Mouse (Mus musculus) small intestine, adult 10 weeks (tissue): ENCODE data around the gene Hoxd3. TPM values are rescaled to one million over a fixed set of nuclear protein-coding genes. Genes with fewer than 3 reads are reported as not detected.

Experiments used
- polyA plus RNA-seq: library from polyadenylated mRNA; stranded (reverse); fragments of 350-450 nt; fragmentation: Illumina TruSeq; extraction: RNeasy Lipid Tissue Mini Kit (QIAGEN cat#74804); gene quantifications from one replicate; pipeline ENCODE4 v1.2.3, GENCODE M21; 2014; ENCODE audit warnings: low replicate concordance

Hoxd3 gene
- polyA plus RNA-seq, result 0.26 TPM

GRCm38 (mm10) chr2:74711721-74712621 lies at the start of gene Hoxd3, which contains the start of gene Hoxd4:
TSS of gene Hoxd3 (plus strand) at chr2:74711927.
TSS of gene Hoxd4 (plus strand) at chr2:74711929.

GRCm38 (mm10) chr2:74667842-74668357 lies 43.8 kb upstream of the Hoxd3 start, which contains the start of gene Hoxd13:
TSS of gene Hoxd13 (plus strand) at chr2:74668310.

GRCm38 (mm10) chr2:74674881-74675665 lies 36.7 kb upstream of the Hoxd3 start, which contains the start of gene Hoxd12:
TSS of gene Hoxd12 (plus strand) at chr2:74675013.

GRCm38 (mm10) chr2:74678891-74679595 lies 32.7 kb upstream of the Hoxd3 start, which contains the start of gene Hoxd11:
TSS of gene Hoxd11 (plus strand) at chr2:74679557.

GRCm38 (mm10) chr2:74691022-74691951 lies 20.4 kb upstream of the Hoxd3 start, which contains the start of gene Hoxd10:
TSS of gene Hoxd10 (plus strand) at chr2:74691924.

GRCm38 (mm10) chr2:74697567-74698121 lies 14.1 kb upstream of the Hoxd3 start, which contains the start of gene Hoxd9:
TSS of gene Hoxd9 (plus strand) at chr2:74697727.

GRCm38 (mm10) chr2:74704393-74704998 lies 7.2 kb upstream of the Hoxd3 start, which contains the start of gene Hoxd8:
TSS of gene Hoxd8 (plus strand) at chr2:74704615.

GRCm38 (mm10) chr2:74726551-74726950 lies 14.8 kb downstream of the Hoxd3 start, which contains the start of gene Gm28230:
TSS of gene Gm28230 (plus strand) at chr2:74726728.

GRCm38 (mm10) chr2:74762522-74763244 lies 51.0 kb downstream of the Hoxd3 start, which contains the start of gene Hoxd1:
TSS of gene Hoxd1 (plus strand) at chr2:74762980.

Other genes with a start within 250 kb of the Hoxd3 start
- gene Lnpk, start 132.5 kb upstream of the Hoxd3 start, polyA plus RNA-seq, result 32.3 TPM
- gene Evx2, start 52.4 kb upstream of the Hoxd3 start, polyA plus RNA-seq, result not detected
- gene Hoxd13, start 43.6 kb upstream of the Hoxd3 start, polyA plus RNA-seq, result not detected
- not detected for gene Hoxd12, start 36.9 kb upstream of the Hoxd3 start, polyA plus RNA-seq
- gene Hoxd11, start 32.4 kb upstream of the Hoxd3 start, polyA plus RNA-seq, result not detected
- gene Hoxd10, start 20.0 kb upstream of the Hoxd3 start, polyA plus RNA-seq, result not detected
- not detected for gene Hoxd9, start 14.2 kb upstream of the Hoxd3 start, polyA plus RNA-seq
- gene Hoxd8, start 7.3 kb upstream of the Hoxd3 start, polyA plus RNA-seq, result 1.6 TPM
- 0.41 TPM for gene Hoxd4, start within 50 bp of the Hoxd3 start, polyA plus RNA-seq
- gene Gm28230, start 14.8 kb downstream of the Hoxd3 start, polyA plus RNA-seq, result not detected
- not detected for gene Hoxd1, start 51.1 kb downstream of the Hoxd3 start, polyA plus RNA-seq
- gene Mtx2, start 113.9 kb downstream of the Hoxd3 start, polyA plus RNA-seq, result 231 TPM